Mouse (Mus musculus) brain, embryonic 14.5 days (tissue): ENCODE results near the gene Spem1. TPM values are rescaled to one million over a fixed set of nuclear protein-coding genes. Genes with fewer than 3 reads are reported as not detected.
"Not testable (repeated sequence)": the region's sequence is repeated elsewhere in the genome, so short reads cannot be mapped to it uniquely, and the experiment has no call there.

ENCODE experiments used
- DNase-seq: peaks from one replicate; pipeline ENCODE4 v3.0.0-alpha.2; 2011; ENCODE audit warnings: low read depth
- CTCF ChIP-seq: fragments of 200-500 bp; IDR thresholded peaks from 2 replicates; pipeline ENCODE4 v1.5.1; 2012; ENCODE audit warnings: inconsistent platforms, mild to moderate bottlenecking, moderate library complexity, borderline replicate concordance; ENCODE audit not compliant: insufficient read depth, insufficient read length; ENCODE audit errors: extremely low read depth
- POLR2A ChIP-seq: fragments of 200-500 bp; IDR thresholded peaks from 2 replicates; pipeline ENCODE4 v1.6.1; 2012; ENCODE audit warnings: mild to moderate bottlenecking, inconsistent platforms, borderline replicate concordance; ENCODE audit not compliant: poor library complexity, insufficient read depth, insufficient read length, severe bottlenecking; ENCODE audit errors: extremely low read depth
- polyA plus RNA-seq: library from polyadenylated mRNA; depleted of rRNA; stranded (reverse); fragments of >200 nt; gene quantifications from 2 replicates; pipeline ENCODE4 v1.2.3, GENCODE M21; 2012; rRNA removed

Spem1 gene
- 1.3 and 1.4 TPM in 2 replicates for polyA plus RNA-seq

- no peak for DNase-seq
- no peak for TF ChIP-seq POLR2A
- TF ChIP-seq CTCF: no peak
These were observed at the start of gene Spem1 for GRCm38 (mm10) chr11:69822080-69822479. TSS of gene Spem1 (minus strand) at chr11:69822180.

- TF ChIP-seq CTCF (no peak), POLR2A (no peak)
These were observed 48.5 kb upstream of the Spem1 start for GRCm38 (mm10) chr11:69870289-69871069.

GRCm38 (mm10) chr11:69867335-69867734 is 45.4 kb upstream of the Spem1 start:
- TF ChIP-seq POLR2A (no peak), CTCF (no peak)
- DNase-seq: no peak

More at GRCm38 (mm10) chr11:69870289-69871069, 48.5 kb upstream of the Spem1 start:
- no peak for DNase-seq

- DNase-seq: no peak
- TF ChIP-seq POLR2A (no peak), CTCF (no peak)
These were observed 43.6 kb upstream of the Spem1 start for GRCm38 (mm10) chr11:69865561-69865960.

GRCm38 (mm10) chr11:69864138-69864860 is 42.3 kb upstream of the Spem1 start:
- no peak for DNase-seq
- TF ChIP-seq POLR2A (no peak), CTCF (no peak)

DNA sequence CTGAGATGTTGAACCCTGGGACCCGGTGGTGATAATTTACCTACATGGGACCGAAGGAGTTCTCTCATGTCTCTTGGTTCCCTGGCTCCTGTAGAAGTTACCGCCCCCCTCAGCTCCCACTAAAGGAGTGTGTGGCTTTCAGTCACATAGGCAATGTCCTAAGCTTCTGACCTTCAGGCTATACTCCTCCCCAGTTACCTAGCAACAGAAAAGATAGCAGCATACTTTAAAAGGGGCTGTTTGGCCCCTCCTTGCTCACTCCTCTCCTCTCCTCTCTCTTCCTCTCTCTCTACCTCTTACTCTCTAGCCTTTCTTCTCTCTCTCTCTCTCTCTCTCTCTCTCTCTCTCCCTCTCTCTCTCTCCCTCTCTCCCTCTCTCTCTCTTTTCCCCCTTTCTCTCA is 41.7 kb upstream of the Spem1 start:
- not testable (repeated sequence) for DNase-seq

GRCm38 (mm10) chr11:69858113-69858998 is 36.4 kb upstream of the Spem1 start, which contains the start of gene Tnk1:
TSS of gene Tnk1 (minus strand) at chr11:69858730.
- DNase-seq: no peak
- no peak for TF ChIP-seq POLR2A
- TF ChIP-seq CTCF: no peak

- DNase-seq: peak; percentile 47
- peak; percentile 52; the same call in 1 of the 2 replicates for TF ChIP-seq CTCF
- TF ChIP-seq POLR2A: no peak
These were observed 33.4 kb upstream of the Spem1 start for GRCm38 (mm10) chr11:69855347-69855746.

DNA sequence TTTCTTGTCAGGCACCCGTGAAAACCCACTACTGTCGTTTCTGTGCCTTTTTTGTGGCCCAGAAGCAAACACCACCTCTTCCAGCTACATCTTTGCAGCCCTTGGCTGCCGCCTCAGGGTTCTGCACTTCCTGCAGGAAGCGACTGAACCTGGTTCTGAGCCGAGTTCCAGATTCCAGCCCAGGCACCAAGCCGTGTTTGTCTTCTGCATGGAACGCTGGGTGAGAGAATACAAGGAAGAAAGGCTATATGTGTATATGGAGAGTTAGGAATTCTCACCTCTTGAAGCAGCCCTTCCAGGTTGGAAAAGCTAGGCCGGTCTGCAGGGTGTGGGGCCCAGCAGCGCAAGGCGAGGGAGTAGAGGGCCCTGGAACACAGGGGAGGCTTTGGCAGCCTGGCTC is 32.7 kb upstream of the Spem1 start:
- TF ChIP-seq POLR2A: no peak
- DNase-seq: no peak

- DNase-seq: no peak
- TF ChIP-seq CTCF: no peak
- TF ChIP-seq POLR2A: no peak
These were observed 32.0 kb upstream of the Spem1 start for GRCm38 (mm10) chr11:69853994-69854393.

DNA sequence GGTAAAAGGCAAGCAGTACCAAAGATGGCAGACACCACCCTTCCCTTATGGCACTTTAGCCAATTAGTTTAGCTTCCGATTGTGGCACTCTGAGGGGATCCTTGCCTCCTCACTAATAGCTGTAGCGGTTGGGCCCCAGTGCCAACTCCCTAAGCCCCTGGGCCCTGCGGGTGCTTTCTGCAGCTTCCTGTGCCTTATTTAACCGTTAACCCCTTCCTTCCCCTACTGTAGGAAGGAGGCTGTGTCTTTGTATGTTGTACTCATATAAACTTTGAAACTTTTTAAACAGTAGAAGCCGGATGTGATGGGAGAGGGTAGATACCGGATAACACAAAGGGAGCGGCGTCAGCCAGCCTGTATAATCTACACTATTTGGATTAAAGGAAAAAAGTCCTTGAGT is 28.8 kb upstream of the Spem1 start:
- no peak for DNase-seq
- TF ChIP-seq POLR2A (no peak), CTCF (no peak)

DNA sequence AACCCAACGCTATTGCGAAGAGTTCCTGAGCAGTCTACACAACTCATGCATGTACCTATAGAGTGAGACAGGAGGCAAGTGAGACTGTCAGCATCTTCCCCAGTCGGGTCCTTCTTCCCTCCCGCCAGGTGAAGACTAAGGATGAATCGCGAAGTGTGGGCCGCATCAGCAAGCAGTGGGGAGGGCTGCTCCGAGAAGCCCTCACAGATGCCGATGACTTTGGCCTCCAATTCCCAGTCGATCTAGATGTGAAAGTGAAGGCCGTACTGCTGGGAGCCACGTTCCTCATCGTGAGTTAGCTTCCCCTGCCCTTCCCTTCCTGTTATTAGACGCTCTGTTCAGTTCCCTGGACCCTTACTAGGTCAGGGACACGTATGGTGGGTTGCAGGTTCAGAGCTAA is 27.9 kb upstream of the Spem1 start:
- DNase-seq: no peak
- no peak for TF ChIP-seq POLR2A
- TF ChIP-seq CTCF: no peak
